Mouse (Mus musculus): Measurements from ENCODE around the gene Mxi1. TPM values are rescaled to one million over a fixed set of nuclear protein-coding genes. Genes with fewer than 3 reads are reported as not detected.

The Mxi1 gene
- total RNA-seq, 2 experiments from 2014 or later = 27.7 to 31.0 TPM

DNA sequence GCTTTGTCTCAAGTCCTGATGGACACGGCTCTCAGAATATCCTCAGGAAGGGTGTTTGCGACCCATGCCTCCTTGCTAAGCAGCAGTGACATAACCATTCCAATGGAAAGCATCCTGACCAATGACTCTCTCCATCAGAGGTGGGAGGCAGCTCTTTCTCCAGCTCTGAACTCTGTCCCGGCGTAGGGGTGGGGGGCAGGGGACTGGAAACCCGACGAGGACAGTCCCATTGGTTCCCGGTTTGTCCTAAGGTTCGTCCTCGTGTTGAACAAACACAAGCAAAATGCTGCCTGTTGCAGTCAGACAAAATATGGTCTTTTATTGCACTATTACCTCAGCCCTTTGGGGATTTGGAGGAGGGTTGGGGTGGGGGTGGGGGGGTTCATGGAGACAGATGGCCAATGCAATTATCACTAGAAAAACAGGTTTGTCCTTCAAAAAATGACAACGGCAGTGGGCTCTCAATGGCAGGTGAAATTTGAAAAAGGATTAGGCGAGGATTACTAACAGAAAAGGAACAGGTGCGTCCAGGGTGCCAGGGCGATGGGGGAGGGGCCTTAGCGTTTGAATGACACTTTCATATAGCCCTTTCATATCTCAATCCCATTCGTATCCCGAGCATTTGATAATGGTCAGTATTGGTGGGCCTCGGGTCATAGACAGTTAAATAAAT lies 11.0 kb upstream of the Mxi1 start:
- DNase-seq = no peak

DNA sequence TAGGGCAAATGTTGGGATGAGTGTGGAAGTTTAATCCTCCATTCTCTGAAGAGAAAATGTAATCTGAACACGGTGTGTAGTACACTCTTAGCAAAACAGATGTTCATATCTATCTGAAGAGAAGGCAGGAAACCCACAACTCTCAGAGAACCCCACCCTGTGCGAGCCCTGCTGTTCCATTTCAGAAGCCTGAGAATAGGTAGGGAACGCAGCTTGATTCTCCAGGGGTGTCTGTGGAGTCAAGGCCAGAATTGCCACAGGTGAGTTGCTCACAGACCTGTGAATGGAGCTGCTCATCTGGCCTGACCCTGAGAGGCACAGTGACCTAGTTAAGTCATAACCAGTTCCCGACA lies 10.5 kb upstream of the Mxi1 start:
- DNase-seq = no peak

DNA sequence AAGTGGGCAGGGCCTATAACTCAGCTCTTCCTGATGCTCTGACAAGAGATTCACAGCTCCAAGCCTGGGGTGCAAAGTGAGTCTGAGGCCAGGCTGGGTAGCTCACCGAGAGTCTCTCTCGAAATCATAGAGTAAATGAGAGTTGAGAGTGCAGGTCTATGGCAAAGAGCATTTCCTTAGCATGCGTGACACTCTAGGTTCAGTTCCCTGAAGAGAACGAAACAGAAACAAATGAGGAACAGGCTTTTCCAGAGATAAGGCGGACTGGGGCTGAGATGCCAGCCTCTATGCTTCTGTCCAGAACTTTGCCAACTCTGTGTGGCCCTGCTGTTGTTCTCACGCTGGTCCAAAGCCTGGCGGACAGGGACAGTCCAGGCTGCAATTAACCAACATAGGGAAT lies 6.9 kb upstream of the Mxi1 start:
- DNase-seq = no peak

DNA sequence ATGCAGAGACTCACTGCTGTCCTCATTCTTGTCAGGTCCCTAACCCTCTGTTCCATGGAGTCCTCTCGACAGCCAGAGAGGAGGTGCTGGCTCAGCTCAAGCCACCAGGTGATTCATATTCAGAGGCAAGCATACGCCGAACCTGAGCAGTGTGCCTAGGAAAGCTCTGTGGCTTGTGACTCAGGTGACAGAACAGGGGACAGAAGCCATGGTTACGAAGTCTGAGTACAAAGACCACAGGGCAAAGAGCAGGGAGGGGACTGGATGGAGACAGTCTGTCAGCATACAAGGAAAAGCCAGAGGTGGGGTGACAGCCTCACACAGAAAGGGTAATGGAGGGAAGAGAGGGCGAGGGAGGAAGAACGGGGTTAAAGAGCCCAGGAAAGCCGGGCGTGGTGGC lies 4.7 kb upstream of the Mxi1 start:
- DNase-seq = no peak

DNA sequence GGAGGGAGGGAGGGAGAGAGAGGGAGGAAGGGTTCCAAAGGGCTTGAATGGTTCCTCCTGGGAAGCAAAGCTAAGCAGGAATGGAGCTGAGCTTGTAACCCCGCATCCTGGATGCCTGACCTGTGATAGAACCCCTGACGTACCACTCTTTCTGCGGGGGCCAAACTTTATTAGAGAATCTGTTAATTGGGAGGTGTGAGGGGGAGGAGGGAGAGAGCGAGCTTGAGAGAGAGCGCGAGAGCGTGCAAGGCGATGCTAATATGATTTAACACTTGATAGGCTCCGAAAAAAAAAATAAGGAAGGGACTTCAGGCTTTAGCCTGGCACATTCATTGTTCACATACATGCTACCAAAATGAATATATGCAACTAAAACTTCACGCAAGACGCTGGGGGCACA lies 3.6 kb upstream of the Mxi1 start:
- no peak for DNase-seq

DNA sequence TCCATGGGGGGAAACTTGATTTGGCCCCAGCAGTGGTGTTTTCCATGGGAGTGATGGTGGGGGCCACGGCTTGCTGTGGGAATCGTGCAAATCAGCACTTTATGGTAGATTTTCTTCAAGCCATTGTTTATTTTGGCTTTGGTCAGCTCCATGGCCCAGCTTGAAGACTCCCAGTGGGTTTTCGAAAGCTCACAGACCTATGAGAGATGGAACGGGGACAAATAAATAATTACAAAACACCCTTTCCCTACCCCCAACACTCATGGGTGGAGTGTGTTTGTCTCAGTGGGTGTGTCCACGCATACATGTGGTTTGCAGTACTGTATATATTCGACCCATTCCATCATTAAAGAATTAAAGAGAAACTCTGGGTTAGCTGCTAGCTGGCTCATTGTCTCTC lies 3.1 kb upstream of the Mxi1 start:
- DNase-seq = no peak

DNA sequence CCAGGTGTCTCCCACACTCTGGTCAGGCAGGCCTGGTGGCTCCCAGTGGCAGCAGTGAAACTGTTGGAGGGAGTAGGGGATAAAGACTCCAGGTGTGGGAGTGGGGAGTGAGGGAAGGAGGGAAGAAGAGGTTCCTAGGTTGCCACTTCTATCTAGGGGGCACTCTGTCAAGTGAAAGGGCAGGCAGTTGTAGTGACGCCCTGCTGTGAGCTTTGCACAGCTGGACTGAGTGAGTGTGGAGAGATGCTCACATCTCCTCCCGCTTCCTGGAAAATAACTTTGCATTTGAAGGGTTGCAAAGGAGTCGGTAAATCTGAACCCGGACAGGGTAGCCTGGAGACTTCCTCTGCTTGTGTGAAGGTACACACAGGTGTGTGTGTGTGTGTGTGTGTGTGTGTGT lies 687 bp upstream of the Mxi1 start:
- no peak for DNase-seq

DNA sequence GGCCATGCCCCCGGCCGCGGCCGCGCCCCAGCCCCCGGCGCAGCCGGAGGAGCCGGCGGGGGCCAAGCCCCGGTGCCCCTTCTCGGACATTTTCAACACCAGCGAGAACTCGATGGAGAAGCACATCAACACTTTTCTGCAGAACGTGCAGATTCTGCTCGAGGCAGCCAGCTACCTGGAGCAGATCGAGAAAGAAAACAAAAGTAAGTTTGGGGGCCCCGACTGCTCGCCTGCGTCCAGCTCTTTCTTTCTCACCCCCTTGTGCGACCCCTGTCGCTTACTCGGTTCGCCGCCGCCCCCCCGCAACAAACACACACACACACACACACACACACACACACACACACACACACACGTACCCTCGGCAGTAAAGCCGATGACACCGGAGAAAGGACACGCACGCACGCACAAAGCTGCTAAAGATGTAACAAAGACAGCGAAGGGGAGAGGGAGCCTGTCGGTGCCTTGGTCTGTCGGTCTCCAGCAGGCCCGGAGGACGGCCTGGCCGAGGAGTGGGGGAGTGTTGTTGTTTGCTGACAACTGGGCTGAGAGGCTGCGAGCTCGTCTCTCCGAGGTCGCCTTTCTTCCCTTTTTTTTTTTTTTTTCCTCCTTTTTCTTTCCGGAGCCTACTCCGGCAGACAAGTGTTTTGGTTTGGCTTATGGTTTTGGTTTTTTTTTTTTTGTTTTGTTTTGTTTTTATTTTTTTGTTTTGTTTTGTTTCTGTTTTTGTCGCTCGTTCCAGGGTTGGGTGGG lies 629 bp downstream of the Mxi1 start:
- DNase-seq = peak; percentile 51

DNA sequence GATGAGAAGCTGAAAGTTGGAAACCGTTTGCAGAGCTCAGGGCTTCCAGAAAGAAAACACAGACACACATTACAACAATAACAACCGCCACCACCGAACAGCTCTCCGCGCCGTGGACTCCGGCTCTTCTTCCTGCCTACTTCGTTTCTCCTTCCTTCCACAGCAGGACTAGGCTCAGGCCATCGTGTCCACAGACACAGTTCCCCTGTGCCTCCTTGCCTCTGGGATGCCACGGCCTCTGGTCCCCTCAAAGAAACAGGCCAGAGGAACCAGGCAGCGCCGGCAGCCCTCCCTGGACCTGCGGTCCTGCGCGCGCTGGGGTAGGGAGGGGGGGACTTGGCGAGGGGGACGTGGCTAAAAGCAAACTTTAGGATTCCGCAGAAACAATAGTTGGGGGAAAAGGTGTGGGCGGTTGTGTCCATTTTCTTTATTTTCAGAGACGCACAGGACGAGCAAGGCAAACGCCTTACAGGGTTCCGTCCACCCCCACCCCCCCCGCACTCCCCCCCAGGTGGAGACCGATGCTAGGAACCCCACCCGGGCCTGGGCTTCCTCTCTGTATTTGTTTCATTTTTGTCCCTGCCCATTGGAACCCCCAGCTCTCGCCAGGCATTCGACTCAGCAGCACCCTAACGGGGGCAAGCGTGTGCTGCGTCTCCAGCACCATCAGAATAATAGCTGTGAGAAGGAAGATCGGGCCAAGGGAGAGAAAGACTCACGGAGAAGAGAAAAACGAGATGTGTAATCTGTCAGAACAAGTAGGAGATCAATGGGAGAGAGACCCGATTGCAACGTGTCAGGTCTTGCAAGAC lies 1.4 kb downstream of the Mxi1 start:
- peak; percentile 41 for DNase-seq

DNA sequence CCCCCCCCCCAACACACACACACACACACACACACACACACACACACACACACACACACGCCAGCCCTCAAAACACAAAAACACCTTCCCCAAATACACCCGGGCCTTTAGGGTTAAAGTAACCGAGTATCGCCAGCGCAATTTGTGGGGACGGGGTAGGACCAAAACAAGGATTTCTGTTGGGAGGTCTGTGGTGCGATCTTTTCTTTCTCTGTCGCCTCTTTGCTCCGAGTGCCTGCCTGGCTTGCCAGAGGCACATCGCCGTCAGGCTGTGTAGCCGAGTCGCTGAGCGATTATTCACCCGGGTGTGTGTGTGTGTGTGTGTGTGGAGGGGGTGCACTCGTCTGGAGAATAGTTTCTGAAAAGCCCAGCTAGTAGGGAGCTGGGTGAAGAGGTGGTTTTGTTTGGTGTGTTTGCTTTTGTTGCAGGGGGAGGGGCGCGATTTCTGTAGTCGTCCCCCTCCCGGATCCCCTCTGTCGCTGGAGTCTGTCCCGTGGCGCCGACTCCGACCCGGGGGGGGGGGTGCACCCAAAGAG lies 2.1 kb downstream of the Mxi1 start:
- DNase-seq = peak; percentile 56

DNA sequence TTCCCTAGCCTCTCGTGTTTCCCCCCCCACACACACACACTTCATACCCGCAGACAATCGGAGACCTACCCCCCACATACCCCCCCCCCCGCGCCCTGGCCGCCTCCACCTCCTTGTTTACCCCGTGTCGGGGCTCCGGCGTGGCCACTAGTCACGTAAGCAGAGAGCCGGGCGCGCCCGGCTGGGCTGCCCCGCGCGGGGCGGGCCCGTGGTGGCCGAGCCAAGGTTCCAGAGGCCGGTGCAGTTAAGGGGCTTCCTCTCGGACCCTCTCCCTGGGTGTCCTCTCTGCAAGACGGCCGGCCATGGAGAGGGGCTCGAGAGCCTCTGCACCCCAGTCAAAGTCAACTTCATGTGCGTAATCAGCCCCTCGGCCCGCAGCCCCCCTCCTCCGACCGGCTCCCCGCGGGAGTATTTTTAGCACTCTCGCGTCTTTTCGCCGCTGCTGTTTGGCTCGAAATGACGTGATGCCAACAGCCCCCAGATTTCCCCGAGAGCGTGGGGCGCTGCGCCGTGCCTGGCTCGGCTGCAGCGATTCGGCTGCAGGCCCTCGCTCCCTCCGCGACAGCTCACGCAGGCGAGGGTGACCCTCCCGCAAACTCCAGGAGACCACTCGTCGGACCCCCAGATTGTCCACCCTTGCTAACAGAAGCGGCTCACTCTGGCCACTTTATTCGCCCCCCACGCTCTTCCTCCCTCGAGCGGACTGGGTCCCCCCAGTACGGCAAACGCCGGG lies 2.8 kb downstream of the Mxi1 start:
- peak; percentile 75 for DNase-seq

DNA sequence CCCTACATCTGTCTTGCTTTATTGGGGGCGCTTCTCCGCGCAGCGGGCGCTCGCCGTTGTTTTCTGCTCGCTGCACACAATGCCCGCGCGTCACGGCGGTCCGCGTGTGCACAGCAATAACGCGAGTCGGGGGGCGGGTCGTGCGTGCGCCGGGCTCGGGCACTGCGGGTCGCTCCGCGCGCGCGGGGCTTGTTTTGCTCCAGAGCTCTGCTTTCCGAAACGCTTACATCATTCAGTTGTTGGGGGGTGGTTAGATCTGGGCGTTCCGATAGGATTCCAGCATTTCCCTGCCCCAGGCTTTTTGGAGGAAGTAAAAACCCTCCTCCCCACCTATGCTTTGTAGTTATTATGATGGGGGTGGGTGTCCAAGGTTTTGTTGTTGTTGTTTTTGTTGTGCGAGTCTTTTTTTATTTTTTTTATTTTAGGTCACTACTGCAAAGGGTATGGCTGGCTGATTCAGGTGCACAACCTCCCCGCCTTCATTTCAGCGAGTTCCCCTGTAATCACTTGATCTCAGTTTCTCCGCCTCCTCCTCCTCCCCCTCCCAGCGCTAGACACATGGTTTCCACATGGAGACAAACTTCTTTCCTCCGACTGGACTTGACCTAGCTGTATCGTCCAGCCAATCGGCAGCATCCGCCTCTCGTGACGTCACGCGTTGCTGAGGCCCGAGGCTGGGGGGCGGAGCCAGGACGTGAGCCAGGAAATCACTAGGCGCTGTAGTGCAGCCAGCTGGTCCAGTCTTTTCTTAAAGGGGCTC lies 3.5 kb downstream of the Mxi1 start:
- DNase-seq = peak; percentile 99

DNA sequence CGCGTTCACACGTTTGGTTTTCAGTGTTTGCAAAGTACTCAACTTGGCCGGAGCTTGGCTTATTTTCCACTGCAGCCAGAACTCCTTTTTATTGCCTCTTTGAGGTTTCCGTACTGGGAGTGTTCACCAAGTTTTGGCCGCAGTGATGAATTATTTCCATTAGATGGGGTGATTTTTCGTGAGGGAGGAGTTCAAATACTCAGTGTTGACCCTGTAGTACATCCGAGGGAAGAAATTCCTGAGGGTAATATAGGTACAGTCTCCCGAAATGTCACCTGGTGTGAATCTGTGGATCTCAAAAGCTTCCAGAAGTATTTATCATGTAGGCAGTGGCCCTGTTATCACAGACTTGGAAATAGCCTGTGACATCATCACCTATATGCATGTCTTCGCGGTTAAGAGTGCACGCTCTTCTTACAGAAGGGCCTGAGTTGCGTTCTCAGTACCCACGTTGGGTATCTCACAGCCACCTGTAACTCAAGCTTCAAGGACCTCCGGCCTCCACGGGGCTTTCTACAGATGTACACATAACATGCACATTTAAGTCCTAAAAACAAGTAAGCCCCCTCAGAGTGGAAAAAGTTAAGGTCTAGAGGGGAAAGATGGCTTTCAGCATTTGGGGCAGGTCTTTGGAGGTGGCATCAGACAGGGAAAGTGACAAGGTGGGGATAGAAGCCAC lies 4.4 kb downstream of the Mxi1 start:
- no peak for DNase-seq

DNA sequence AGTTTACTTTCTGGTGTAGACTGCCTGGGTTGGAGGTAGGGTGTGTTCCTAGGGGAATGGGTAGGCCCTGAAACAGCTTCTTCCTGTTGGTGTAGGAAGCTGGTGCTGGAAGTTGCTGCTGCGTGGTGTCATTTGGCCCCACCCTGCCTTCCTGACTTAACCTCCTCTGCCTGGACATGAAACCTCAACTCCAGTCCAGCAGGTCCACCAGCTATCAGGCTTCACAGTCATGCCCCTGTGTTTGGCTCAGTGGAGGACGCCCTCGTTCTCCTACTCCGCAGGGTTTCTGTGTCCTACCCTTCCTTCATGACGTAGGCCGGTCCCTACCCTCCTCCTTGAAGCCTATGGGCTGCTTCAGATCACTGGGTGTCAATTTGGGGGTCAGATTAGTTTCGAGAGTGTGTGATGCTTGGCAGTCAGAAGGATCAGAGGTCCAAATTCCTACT lies 4.9 kb downstream of the Mxi1 start:
- no peak for DNase-seq

DNA sequence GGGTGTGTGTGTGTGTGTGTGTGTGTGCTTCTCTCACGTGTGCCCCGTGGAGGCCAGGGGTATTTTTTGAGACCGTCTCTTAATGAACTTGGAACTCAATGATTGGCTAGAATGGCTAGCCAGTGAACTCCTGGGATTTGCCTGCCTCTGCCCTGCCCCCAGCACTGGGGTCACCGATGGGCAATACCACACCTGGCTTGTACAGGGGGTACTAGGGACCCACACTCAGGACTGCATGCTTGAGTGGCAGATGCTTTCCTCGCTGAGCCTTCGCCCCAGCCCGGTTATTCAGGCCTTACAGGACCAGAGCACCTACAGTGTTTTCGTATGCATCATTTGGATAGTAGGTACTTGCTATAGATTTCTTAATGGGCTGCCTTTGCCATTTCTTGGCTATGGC lies 5.8 kb downstream of the Mxi1 start:
- no peak for DNase-seq

DNA sequence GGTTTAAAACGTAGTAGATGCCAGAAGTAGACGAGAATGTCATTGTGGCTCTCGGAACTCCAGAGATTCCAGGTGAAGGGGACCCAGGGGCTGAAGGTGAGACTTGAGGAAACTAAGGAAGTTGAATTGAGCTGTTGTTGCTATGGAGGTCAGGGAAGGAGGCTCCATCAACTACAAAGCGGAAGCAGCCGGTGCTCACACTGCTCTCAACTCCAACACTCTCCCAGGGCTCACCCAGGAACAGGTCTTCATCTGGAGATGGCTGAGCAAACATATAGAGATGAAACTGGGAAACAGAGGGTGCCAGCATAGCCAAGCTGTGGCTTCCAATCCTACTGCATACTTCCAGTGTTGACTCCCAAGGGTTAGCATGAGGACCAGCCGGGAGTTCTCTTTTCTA lies 6.6 kb downstream of the Mxi1 start:
- no peak for DNase-seq

DNA sequence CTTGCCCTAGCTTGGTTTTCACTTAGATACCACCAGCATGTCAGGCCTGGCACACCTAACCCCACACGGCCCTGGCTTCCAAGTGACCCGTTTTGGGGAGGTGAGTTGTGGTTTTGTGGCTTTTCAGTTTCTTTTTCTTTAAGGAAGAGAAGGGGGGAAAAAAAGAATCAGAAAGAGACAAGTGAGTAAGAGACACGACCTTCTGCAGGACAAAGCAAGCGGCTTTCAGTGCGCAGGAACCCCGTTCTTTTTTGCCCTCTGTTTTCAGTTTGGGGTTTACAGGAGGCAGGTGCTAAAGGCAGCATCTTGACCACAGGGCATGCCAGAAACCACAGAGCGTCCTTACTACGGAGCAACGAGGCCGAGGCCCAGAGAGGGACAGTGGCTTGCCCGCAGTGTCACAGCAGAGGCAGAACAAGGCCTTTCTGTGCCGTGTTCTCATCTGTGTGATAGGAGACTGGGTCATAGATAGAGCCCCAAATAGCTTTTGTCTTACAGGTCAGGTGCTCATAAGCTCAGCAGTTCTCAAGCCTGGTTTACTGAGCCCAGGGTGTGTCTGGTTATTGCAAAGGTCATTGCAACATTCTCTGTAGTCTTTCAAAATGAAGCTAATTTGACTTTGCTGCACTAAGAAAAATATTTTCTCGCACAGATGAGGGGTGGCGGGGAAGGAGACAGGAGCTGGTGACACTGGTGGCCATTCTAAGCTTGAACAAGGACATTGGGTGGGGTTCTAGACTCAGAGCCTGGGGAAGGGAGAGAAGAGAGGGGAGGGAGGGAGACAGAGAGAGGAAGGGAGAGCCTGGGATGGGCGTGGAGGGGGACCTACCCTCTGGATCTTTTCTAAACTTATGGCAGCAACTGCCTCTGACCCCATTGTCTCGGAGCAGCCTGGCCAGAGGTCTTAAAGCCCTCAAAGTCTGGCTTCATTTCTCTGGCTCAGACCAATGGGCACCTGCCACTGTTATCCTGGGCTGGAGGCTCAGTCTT lies 8.1 kb downstream of the Mxi1 start:
- no peak for DNase-seq

DNA sequence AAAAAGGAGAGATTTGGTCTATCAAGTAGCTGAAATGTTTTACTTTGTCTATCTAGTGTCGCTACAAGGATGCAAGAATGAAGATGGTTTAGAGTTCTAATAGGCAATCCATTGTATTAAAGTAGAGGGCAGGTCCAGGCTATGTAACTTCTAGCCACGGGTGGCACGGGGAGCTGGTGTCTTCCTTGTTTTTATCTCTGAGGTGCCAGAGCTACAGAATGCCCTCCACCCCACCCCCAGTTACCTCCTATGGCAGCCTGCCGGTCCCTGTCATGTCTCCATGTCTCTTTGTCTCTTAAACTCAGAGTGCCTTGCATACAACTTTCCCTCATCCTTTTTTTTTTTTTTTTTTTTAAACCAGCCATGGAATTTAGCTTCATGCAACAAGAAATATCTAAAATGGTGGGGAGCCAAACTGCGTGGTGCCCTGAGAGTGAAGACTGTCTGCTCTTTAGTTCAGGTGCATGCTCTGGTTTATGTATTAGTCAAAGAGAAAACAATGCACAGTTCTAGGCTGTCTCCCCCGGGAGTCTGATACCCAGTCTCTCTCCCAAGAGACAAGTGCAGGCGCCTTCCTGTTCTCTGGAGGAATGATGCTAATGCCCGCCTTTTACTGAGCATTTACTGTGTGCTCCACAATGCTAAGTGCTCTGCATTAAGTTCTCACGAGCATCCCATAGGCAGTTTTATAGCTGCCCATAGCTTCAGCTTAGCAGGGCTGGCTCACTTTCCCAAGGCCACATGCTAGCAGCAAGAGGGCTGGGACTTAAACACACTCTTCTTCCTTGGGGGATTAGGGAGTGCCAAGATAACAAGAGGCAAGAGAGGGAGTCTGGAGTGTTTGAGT lies 10.2 kb downstream of the Mxi1 start:
- no peak for DNase-seq

DNA sequence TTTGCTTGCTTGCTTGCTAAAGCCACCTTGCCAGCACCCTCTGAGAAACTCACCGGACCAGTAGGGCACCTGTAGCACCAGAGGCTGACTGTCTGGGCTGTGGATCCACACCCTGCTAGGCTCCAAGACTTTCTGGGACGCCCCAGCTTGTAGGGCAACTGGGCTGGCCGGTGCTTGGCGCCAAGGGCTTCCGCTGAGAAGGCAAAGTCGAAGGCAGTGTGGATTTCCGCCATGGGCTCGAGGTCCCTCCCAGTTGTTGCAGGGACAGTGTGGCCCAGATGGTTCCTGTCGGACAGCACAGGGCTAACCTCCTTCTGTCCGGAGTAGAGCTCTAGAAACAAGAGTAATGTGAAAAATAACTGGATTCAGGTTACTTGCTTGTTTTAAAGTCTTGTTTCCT lies 11.0 kb downstream of the Mxi1 start:
- DNase-seq = no peak

Measured in gastrocnemius, postnatal 10 days (tissue).